Mouse (Mus musculus): ENCODE data around the gene Dnajb4. TPM values are rescaled to one million over a fixed set of nuclear protein-coding genes. Genes with fewer than 3 reads are reported as not detected.

The Dnajb4 gene
- total RNA-seq, 1 experiment = 8.6 TPM

- Histone ChIP-seq H3K4me1 (ENCODE audit: control insufficient read depth in 2 of 2, insufficient read depth in 2 of 2, low read length in 2 of 2, poor library complexity in 1 of 2) (no peaks in the 10 kb centered on the region), H3K36me3 (ENCODE audit: control insufficient read depth, insufficient read depth, low read length, poor library complexity, severe bottlenecking) (no peaks in the 10 kb centered on the region; the same call in 1 of the 2 replicates), H3K4me3 (ENCODE audit: insufficient read depth in 1 of 2, low read depth in 1 of 2, low read length in 2 of 2, poor library complexity in 1 of 2, severe bottlenecking in 1 of 2) (no peak overlapping the region), H3K9me3 (ENCODE audit: control insufficient read depth, insufficient read depth, low read depth, low read length) (no peaks in the 10 kb centered on the region), H3K27ac (ENCODE audit: insufficient read depth, low read depth, low read length, poor library complexity, severe bottlenecking) (no peak overlapping the region), H3K9ac (ENCODE audit: insufficient read depth, low read depth, low read length, poor library complexity, severe bottlenecking) (no peak overlapping the region)
- TF ChIP-seq ZC3H11A (IDR thresholded peaks at IDR 0.05; ENCODE audit: borderline replicate concordance, low read depth, low read length) (no peak), ZNF384 (IDR thresholded peaks at IDR 0.05; ENCODE audit: low read depth, low read length) (no peak), CHD2 (IDR thresholded peaks at IDR 0.05; ENCODE audit: low read depth, low read length) (no peak), HCFC1 (IDR thresholded peaks at IDR 0.05; ENCODE audit: borderline replicate concordance, insufficient read depth, low read length) (no peak), MAFK (IDR thresholded peaks at IDR 0.05; ENCODE audit: insufficient read depth, low read depth, low read length) (no peak)
- in situ Hi-C loops (cut with MboI; ENCODE audit: low sequenced_read_pairs in 2 of 2, unreplicated experiment in 2 of 2) = no loop called here
- DNase-seq (ENCODE audit: low read depth, low spot score) = no peak
Observed at GRCm38 (mm10) chr3:152239592-152239991, 29.5 kb upstream of the Dnajb4 start.

GRCm38 (mm10) chr3:152238836-152239235 is 28.7 kb upstream of the Dnajb4 start:
- H3K9ac ChIP-seq (ENCODE audit: insufficient read depth, low read depth, low read length, poor library complexity, severe bottlenecking) = no peak overlapping the region
- no peak overlapping the region for H3K27ac ChIP-seq (ENCODE audit: insufficient read depth, low read depth, low read length, poor library complexity, severe bottlenecking)
- in situ Hi-C loops (cut with MboI; ENCODE audit: low sequenced_read_pairs in 2 of 2, unreplicated experiment in 2 of 2) = no loop called here
- no peak overlapping the region for H3K4me3 ChIP-seq (ENCODE audit: insufficient read depth in 1 of 2, low read depth in 1 of 2, low read length in 2 of 2, poor library complexity in 1 of 2, severe bottlenecking in 1 of 2)
- DNase-seq (ENCODE audit: low read depth, low spot score) = no peak
- H3K4me1 ChIP-seq (ENCODE audit: control insufficient read depth in 2 of 2, insufficient read depth in 2 of 2, low read length in 2 of 2, poor library complexity in 1 of 2) = no peaks in the 10 kb centered on the region
- no peaks in the 10 kb centered on the region for H3K9me3 ChIP-seq (ENCODE audit: control insufficient read depth, insufficient read depth, low read depth, low read length)
- H3K36me3 ChIP-seq (ENCODE audit: control insufficient read depth, insufficient read depth, low read length, poor library complexity, severe bottlenecking) = no peaks in the 10 kb centered on the region; the same call in 1 of the 2 replicates
- TF ChIP-seq MAFK (IDR thresholded peaks at IDR 0.05; ENCODE audit: insufficient read depth, low read depth, low read length) = peak; percentile 83
- no peak for TF ChIP-seq HCFC1 (IDR thresholded peaks at IDR 0.05; ENCODE audit: borderline replicate concordance, insufficient read depth, low read length)

- in situ Hi-C loops (cut with MboI; ENCODE audit: low sequenced_read_pairs in 2 of 2, unreplicated experiment in 2 of 2) = no loop called here
- no peak overlapping the region for H3K4me3 ChIP-seq (ENCODE audit: insufficient read depth in 1 of 2, low read depth in 1 of 2, low read length in 2 of 2, poor library complexity in 1 of 2, severe bottlenecking in 1 of 2)
- peaks cover 2% of the 10 kb centered on the region; the same call in 1 of the 2 replicates for H3K36me3 ChIP-seq (ENCODE audit: control insufficient read depth, insufficient read depth, low read length, poor library complexity, severe bottlenecking)
- no peak for DNase-seq (ENCODE audit: low read depth, low spot score)
- H3K9ac ChIP-seq (ENCODE audit: insufficient read depth, low read depth, low read length, poor library complexity, severe bottlenecking) = no peak overlapping the region
- no peaks in the 10 kb centered on the region for H3K9me3 ChIP-seq (ENCODE audit: control insufficient read depth, insufficient read depth, low read depth, low read length)
- peaks cover 0 to 11% of the 10 kb centered on the region in 2 experiments; a peak in 1 of 4 replicates for H3K4me1 ChIP-seq (ENCODE audit: control insufficient read depth in 2 of 2, insufficient read depth in 2 of 2, low read length in 2 of 2, poor library complexity in 1 of 2)
- TF ChIP-seq ZNF384 (IDR thresholded peaks at IDR 0.05; ENCODE audit: low read depth, low read length) (no peak), CHD2 (IDR thresholded peaks at IDR 0.05; ENCODE audit: low read depth, low read length) (no peak), HCFC1 (IDR thresholded peaks at IDR 0.05; ENCODE audit: borderline replicate concordance, insufficient read depth, low read length) (no peak), ZC3H11A (IDR thresholded peaks at IDR 0.05; ENCODE audit: borderline replicate concordance, low read depth, low read length) (no peak), MAFK (IDR thresholded peaks at IDR 0.05; ENCODE audit: insufficient read depth, low read depth, low read length) (no peak)
- no peak overlapping the region for H3K27ac ChIP-seq (ENCODE audit: insufficient read depth, low read depth, low read length, poor library complexity, severe bottlenecking)
Observed at GRCm38 (mm10) chr3:152235805-152236204, 25.7 kb upstream of the Dnajb4 start.

GRCm38 (mm10) chr3:152235238-152235637 is 25.1 kb upstream of the Dnajb4 start:
- DNase-seq (ENCODE audit: low read depth, low spot score) = no peak
- H3K36me3 ChIP-seq (ENCODE audit: control insufficient read depth, insufficient read depth, low read length, poor library complexity, severe bottlenecking) = peaks cover 4% of the 10 kb centered on the region; the same call in 1 of the 2 replicates
- H3K4me3 ChIP-seq (ENCODE audit: insufficient read depth in 1 of 2, low read depth in 1 of 2, low read length in 2 of 2, poor library complexity in 1 of 2, severe bottlenecking in 1 of 2) = no peak overlapping the region
- H3K9ac ChIP-seq (ENCODE audit: insufficient read depth, low read depth, low read length, poor library complexity, severe bottlenecking) = no peak overlapping the region
- H3K4me1 ChIP-seq (ENCODE audit: control insufficient read depth in 2 of 2, insufficient read depth in 2 of 2, low read length in 2 of 2, poor library complexity in 1 of 2) = peaks cover 0 to 11% of the 10 kb centered on the region in 2 experiments; a peak in 1 of 4 replicates
- in situ Hi-C loops (cut with MboI; ENCODE audit: low sequenced_read_pairs in 2 of 2, unreplicated experiment in 2 of 2) = no loop called here
- H3K9me3 ChIP-seq (ENCODE audit: control insufficient read depth, insufficient read depth, low read depth, low read length) = no peaks in the 10 kb centered on the region
- H3K27ac ChIP-seq (ENCODE audit: insufficient read depth, low read depth, low read length, poor library complexity, severe bottlenecking) = no peak overlapping the region
- TF ChIP-seq HCFC1 (IDR thresholded peaks at IDR 0.05; ENCODE audit: borderline replicate concordance, insufficient read depth, low read length) (no peak), ZC3H11A (IDR thresholded peaks at IDR 0.05; ENCODE audit: borderline replicate concordance, low read depth, low read length) (no peak), MAFK (IDR thresholded peaks at IDR 0.05; ENCODE audit: insufficient read depth, low read depth, low read length) (no peak), ZNF384 (IDR thresholded peaks at IDR 0.05; ENCODE audit: low read depth, low read length) (no peak), CHD2 (IDR thresholded peaks at IDR 0.05; ENCODE audit: low read depth, low read length) (no peak)

Measured in ES-E14 (cell line).